Mouse (Mus musculus) lung, adult 18-20 months (tissue): ENCODE results near the gene Rhpn2.
A peak's percentile ranks its signal among the peaks of the same experiment; 100 is the strongest.

ENCODE experiments used
- DNase-seq, 2 experiments: peaks; one replicate each; pipeline ENCODE4 v3.0.0; 2022; ENCODE audit warnings: mixed read lengths in 2 of 2

Gene Rhpn2

DNA sequence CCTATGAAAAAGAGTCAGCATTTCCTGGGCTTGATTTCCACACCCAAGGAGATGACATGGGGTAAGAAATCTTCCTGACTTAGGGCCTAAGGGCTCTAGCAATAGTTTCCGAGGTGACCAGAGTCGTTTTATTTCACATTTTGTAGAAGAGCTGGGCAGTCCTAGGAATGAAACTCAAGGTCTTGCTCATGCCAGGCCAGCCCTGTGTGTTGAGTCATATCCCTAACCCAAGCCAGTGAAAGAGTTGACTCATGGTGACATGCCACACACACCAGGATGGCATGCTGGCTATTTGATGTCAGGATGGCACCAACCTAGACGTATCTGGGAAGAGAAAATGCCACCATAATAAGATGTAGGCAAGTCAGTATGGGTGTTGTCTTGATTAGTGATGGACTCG lies 15.1 kb downstream of the Rhpn2 start:
- no peak for DNase-seq

DNA sequence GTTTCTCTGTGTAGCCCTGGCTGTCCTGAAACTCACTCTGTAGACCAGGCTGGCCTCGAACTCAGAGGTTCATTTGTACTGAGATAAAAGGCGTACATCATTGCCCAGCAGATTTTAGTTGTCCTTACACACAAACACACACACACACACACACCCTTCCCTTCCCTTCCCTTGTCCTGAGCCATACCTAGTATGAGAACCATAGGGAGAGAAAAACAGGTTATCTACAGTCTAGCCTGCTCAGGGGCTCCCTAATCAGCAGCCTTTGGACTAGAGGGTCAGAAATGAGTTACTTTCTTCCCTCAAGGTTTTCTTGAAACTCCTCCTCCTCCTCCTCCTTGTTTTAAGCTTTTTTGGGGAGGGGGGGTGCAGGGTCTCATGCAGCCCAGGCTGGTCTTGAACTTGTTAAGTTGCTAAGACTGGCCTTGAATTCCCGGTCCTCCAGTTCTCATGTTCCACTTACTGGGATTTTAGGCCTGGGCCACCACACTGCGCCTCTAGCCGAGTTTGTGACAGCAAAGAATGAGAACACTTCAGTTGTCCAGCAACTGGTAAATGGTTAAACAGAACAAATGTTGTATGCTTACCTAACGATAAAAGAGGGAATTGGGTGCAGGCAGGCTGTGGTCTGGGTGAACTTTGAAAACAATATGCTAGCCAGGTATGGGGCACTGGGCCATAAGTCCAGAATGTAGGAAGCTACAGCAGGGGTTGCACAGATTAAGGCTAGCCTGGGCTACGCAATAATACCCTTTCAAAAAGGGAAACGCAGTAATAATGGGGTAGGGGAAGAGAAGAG lies 16.1 kb downstream of the Rhpn2 start:
- peak in 1 of 2 experiments; percentile 14 for DNase-seq

DNA sequence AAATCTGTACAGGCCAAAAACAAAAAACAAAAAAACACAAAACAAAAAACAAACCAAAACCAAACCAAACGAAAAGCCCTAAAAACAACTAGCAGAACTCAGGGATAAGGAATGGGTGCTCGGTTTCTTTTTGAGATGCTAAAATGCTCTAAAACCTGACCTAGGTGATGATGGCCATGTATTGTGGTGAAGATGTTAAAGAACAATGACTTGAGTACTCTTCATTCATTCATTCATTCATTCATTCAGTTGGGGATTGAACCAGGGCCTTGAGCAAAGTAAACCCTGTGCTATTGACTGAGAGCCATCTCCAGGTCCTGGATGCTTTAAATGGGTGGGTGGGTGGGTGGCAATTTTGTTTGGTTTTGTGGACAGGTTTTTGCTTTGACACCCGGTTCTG lies 17.2 kb downstream of the Rhpn2 start:
- no peak for DNase-seq

DNA sequence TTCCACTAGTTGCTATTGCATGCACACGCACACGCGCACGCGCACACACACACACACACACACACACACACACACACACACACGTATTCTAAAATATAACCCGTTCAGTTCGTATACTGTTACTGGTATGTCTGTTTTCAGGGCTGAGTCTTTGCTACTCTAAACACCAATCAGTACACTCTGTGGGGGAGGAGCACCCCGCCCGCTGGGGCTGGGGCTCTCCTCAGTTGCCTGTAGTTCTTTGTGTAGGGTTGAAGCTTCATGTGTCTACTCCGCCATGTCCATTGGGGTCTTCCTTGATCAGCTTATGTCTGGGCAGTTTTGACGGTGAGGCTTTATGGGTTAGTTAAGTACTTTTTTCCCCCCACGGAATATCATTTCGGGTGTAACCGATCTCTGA lies 19.3 kb downstream of the Rhpn2 start:
- DNase-seq: no peak

DNA sequence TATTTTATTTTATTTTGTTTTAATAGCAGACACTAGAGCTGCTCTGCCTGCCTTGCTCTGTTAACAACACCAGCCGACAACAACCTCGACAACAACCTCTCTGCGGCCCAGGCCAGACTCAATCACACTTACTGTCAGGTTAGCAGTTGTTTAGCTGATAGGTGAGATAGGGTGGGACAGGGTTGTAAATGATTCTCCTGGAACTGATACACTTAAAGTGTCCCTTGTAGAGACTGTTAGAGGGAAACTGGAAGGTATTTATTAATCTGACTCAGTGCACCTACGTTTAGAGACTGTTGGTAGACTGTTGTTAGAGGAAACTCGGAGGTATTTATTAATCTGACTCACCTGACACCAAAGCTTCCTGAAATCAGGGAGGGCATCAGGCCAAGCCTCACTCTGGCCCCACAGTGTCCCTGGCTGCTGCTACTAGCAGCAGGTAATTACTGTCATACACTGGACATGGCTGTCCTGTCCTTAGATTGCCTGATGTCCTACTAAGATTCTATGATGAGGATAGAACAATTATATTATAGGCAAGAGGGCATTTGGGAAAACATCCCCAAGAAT lies 21.4 kb downstream of the Rhpn2 start:
- DNase-seq: no peak

DNA sequence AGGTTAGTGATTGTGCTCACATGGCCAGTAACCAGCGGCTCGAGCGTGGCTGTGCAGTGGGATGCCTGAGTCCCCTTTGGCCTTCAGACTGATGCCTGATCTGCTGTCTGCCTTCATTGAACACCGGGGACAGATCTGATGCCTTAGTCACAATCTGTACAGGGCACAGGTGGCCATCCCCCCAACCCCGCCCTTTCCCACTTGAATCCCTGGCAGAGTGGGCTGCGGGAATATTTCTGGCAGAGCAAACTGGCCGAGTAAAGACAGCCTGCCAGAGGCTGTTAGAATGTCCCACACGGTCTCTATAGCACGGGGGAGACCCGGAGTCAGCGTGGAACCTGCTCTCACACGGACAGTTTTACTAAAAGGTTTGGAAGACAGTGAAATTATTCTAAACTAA lies 23.7 kb downstream of the Rhpn2 start:
- DNase-seq: no peak

DNA sequence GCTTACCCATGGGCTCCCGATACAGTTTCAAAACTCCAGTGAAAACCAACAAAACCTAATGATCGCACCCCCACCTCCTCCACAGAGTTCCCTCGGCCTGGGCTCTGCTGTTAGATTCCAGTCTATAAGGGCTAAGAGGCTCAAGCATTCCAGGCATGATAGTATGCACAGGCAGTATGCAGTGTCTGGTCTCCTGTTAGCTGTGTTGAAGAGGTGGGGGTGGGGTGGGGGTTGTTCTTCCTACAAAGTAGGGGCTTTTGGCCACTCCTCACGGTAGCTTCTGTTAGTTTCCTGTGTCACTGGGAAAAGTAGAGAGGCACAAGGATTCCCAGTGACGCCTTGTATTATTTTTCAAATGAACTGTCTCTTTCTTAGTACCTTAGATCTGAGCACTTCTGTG lies 28.3 kb downstream of the Rhpn2 start:
- DNase-seq: no peak

DNA sequence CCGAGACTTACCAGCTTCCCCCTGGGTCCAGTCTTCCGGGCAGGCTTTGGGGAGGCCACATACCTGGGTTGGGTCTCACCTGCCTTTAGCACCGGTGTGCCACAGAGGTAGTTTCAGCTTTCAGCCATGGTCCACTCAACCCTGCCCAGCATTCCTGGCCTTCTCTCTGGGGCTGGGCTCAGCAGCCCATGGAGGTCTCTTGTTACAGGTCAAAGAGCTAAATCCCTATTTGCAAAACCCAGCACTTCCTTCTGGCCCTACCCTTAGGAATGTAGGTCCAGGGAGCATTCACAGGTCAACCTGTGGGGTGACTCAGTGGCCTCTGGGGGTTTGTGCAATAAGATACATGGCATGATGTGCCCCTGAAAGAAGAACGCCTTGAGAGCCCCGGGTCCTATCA lies 28.9 kb downstream of the Rhpn2 start:
- DNase-seq: peak; percentile 29 to 60

DNA sequence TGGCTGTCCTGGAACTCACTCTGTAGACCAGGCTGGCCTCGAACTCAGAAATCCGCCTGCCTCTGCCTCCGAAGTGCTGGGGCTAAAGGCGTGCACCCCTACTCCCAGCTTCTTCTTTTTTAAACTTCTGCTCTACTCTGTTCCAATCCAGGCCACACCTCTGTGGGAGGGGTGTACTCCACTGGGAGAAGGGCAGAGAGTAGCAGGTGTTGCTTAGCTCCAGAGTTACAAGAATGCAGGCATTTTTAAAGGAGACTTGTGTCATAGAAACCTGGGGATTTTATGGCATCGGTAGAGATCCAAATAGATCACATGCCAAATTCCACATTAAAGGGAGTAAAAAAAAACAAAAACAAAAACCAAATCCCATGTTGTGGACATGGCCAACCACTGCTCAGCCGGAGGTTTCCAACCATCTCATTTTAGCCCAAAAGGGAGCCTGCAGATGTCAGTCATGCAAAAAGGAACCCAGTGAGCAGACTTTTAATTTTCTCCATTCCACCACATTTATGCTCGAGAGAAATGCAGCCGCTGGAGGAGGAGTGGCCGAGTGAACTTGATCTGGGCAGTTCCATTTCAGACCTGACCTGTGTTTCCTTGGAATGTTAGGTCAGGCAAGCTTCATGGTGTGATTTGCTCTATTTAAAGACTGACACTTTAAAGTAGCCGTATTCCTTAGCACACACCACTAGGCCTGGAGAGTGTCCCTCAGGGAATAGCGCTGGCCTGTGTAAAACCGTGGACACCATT lies 31.4 kb downstream of the Rhpn2 start:
- DNase-seq: no peak

DNA sequence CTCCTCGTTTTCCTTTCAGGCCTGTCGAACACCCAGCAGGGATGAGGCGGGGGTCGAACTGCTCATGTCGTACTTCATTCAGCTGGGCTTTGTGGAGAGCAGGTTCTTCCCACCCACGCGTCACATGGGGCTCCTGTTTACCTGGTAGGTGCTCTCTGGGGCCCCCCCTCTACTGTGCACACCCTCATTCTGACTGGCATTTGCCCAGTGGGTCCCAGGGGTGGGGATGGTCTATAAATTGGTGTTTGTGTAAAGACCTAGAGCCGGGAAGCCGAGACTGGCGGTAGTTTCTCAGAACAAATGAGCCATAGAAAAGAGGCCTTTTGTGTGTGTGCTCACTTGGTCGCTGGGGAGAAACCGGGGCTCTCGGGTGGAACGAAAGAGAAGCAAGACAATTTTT lies 37.1 kb downstream of the Rhpn2 start:
- DNase-seq: no peak

DNA sequence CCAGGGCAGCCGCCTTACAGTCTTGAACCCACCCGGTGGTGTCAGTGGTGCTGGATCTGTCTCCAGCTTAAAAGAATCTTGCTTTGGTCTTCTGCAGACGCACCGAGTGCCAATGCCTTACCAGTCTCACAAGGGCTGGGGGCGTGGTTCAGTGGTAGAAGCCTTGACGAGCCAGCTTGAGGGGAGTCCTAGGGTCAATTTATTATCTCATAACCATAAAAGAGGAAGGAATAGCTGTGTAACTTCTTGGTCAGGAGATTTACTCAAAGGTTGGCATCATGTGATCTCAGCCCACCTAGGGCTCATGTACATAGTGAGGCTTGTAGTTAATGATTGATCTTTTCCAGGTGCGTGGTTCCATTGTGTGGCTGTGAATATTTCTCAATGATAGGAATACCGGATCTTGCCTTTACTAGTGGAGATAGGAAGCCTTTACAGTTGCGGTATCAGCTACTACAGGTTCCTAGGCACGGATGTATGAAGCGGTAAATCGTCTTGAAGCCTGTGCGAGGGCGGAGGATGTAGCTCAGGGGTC lies 38.6 kb downstream of the Rhpn2 start:
- DNase-seq: no peak

DNA sequence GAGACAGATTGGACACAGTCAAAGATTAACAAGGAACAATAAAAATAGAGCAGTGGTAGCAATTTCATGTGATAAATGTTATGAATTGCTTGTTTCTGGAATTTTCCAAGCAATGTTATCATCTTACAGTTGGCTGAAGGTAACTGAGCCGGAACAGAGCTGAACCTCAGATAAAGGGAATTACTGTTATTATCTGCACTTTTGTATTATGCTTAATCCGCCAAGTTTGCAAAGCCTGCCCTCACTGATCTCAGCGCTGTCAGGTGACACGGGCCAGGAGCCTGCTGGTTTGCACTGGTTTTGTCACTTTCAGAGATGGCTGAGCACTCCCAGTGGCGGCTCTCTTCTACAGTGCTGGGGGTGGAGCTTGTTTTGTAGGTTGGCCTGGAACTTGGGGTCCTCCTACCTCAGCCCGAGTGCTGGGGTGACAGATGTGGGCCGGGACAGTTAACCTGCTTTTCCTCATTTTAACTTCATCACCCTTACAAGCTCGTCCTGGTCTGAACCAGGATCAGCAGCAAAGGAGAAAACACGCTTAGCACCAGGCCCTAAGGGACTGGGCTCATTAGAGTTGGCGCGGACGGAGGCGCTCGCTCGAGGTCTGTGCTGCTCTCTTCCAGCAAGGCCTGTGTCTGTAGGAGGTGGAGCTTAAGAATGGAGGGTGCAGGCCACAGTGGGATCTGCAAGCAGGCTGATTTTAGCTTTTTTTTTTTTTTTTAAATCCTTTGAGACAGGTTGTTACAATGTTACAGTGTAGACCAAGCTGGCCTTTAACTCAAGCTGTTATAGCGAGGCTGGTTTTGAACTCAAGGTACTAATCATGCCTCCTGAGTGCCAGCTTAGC lies 39.4 kb downstream of the Rhpn2 start:
- peak in 1 of 2 experiments; percentile 42 for DNase-seq

DNA sequence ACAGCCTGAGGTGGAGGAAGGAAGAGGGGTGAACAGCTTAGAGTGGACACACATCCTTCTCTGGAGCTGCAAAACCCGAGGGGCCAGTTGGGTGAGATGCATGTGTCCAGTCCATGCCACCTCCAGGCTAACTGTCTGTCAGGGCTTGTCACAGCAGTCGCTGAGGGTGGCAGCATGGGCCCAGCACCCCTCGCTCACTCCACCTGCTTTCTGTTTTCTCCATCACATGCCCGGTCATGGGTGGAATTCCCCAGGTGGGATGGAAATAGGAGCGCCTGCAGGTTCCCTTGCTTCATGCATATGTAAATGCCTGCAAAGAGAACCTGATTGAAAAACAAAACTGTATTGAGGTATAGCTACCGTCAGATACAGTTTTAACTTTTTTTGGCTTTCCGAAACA lies 40.3 kb downstream of the Rhpn2 start:
- DNase-seq: no peak

DNA sequence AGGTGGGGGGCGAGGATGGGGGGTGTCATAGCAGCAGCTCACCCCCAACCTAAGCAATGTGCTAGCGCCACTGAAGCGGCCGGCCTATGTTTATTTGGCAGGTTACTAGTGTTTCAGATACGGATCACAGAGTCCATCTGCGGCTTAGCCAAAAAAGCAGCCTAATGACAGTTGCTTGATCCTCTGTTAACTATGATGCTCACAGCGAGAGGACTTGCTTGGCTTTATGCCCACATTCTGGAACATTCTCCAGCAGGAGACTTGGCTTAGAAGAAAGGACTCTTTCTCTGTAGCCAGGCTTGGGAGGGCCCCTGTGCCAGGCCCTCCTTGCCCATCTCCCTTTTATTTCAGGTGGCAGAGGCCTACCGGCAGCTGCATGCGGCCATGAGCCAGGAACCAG lies 42.7 kb downstream of the Rhpn2 start:
- no peak for DNase-seq

DNA sequence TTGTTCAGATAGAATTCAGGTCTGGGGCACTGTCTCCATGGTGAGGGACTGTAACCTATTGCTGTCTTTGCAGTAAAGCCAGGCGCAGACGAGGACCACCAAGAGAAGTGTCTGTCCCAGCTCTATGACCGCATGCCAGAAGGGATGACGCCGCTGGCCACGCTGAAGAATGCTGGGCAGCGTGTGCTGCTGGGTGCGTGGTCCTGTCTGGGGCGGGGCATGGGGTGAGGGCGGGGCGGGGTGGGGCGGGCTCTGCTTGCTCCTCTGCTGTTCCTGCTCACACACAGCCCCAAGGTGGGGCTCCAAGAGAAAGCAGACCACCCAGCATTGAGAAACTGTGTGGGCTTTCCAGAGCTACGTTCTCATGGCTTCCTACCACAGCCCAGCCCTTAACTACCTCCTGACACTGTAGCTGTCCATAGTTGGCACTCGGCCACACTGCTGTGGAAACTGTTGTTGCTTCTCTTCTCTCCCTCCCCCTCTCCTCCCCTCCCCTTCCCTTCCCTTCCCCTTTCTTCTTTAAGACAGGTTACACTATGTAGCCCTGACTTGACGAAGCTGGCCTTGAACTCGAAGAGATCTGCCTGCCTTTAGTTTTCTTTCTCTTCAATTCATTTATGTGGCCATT lies 45.6 kb downstream of the Rhpn2 start:
- DNase-seq: no peak

DNA sequence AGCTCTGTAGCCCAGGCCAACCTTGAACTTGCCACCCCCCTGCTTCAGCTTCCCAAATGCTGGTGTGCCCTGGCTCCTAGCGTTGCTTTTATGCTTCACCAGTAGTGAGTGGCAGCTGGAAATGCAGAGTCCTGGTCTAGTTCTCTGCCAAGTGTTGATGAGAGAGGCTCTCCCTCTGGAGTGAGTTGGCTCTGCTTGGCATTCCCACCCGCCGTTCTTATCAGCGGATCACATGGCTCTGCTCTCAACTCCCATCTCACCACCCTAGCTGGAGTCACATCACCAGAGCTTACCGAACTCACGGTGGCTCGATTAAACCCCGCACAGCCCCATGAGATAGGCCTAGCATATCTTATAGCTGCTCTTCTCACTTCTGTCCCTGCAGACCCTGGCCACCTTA lies 46.4 kb downstream of the Rhpn2 start:
- DNase-seq: peak; percentile 20 to 28

DNA sequence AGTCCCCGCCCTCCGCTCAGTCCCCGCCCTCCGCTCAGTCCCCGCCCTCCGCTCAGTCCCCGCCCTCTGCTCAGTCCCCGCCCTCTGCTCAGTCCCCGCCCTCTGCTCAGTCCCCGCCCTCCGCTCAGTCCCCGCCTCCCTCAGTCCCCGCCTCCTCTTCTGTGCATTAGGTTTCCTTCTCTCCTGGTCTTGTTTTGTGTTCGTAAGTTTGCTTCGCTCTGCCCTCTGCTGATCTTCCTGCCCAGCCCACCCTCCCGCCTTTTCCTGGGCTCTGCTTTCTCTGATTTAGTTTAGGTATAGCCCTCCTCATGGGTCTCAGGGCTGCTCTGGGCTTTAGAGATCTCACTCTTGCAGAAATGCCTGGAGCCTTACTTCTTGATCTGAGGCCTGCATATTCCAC lies 47.9 kb downstream of the Rhpn2 start:
- no peak for DNase-seq

DNA sequence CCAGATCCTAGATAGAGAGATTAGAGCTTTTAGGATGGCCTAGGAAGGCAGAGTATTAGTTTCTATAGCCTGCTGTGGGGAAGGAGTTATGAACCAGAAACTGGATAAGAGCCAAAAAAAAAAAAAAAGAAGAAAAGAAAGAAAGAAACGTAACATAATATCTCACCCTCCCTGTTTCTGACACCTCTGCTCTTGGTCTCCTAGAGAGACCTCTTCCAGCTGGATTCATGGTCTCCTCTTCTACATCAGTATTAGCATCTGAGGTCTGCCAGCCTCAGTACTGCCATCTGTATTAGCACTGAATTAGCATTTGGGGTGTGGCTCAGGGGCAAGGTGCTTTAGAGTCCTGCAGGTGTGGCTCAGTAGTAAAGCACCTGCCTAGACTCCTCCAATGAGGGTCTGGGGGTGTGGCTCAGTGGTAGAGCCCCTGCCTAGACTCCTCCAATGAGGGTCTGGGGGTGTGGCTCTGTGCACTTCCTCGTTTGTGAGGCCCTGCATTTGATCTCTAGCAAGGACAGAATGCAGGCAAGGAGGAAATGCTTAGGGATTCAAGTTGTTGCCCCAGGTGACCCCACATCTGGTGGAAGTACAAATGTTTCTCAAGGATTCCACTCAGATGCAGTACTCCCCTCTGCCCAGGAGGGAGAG lies 48.9 kb downstream of the Rhpn2 start:
- peak in 1 of 2 experiments; percentile 23 for DNase-seq

DNA sequence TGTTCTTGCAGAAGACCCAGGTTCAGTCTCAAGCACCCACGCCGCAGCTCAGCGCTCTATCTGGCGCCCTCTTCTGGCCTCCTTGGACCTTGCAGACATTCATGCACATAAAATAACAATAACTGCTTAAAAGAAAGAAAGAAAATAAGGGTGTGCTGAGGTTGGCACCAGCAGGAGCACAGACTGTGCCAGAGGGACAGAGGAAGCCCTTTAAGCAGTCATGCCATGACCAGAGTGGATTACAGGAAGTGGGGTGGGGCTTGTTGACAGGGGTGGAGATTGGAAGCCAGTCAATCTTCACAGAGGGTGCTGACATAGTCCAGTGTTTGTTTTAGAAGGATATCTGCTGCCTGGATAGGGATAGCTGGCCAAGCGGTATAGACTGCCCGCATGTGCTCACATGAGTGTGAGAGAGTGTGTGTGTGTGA lies 52.6 kb downstream of the Rhpn2 start:
- DNase-seq: peak; percentile 85 to 92

DNA sequence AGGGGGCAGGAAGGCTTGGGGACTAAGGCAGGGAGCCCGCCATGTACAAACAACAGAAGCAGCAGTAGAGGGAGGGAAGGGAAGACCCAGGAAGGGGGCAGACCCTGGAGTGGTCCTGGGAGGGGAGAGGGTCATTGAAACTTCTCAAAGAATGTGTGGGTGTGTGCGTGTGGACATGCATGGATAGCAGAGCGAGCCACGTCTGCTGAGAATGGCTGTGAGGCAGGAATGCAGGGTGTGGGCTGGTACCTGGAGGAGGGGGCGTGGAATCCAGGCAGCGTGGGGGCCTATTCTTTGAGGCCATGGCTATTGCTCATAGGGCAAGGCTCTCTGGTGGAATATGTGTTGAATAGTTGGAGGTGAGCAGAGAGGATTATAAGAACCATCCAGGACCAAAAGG lies 54.7 kb downstream of the Rhpn2 start:
- DNase-seq: no peak

DNA sequence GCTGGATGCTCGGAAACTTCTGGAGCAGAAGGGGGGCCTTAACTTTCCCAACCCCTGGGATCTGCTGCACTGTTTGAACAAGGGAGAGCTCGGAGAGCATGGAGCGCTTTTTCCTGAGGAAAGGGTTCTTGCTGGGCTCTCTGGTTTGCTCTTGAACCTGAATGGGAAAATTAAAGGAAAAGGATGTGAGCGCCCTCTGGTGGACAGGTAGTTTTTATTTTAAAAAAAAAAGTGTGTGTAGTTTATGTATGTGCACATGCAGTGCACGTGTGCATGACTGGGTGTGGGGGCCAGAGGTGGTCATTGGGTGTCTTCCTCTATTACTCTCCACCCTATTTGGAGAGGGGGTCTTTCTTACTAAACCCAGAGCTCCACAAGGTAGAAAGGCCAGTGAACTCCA lies 59.0 kb downstream of the Rhpn2 start:
- peak in 1 of 2 experiments; percentile 54 for DNase-seq
